Mouse (Mus musculus) urinary bladder, postnatal 36 days (tissue): ENCODE measurements at regions not wholly inside any gene's neighbourhood (a gene's known extent, or its start where the extent isn't known, plus 50 kb on each side); places are given as distances from the start of the nearest gene placed in this dataset.
A peak's percentile ranks its signal among the peaks of the same experiment; 100 is the strongest.

ENCODE experiments used
- DNase-seq, 2 experiments: peaks; one replicate each; pipeline ENCODE4 v3.0.0; 2022; ENCODE audit warnings: low spot score in 2 of 2, mixed read lengths in 1 of 2

GRCm38 (mm10) chr3:142948771-142949170 is 67.0 kb upstream of the Pkn2 start:
- peak; percentile 45 to 59 for DNase-seq

DNA sequence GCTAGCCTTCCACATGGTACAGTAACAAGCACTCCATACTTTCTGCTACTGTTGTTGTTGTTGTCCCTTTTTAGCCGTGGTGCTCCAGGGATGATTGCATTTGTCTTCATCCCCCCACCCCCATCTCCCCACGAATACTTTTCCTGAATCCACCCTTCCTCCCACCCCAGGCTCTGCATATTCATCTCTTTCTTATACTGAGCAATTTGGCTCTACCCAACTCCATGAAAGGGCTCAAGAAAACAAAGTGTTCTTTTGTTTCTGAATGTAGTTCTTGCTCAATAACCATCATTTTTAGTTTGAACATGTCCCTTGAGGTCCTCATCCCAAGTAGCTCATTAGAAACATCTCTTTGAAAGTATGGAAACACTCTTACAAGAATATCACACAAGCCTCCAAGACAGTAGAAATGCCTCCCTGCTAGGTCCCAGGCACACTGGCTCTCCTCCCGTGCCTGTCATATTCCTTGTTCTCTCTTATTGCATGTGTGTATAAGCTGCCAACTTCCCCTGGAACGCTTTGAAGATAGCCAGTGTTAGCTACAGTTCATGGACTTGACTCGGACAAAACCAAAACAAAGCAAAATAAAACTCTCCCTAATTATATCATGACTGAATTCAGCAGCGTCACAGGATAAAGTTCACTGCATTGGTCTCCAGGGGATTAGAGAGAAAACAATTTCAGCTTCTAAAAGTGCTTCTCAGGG is 59.7 kb upstream of the Pkn2 start:
- peak in 1 of 2 experiments; percentile 54 for DNase-seq

DNA sequence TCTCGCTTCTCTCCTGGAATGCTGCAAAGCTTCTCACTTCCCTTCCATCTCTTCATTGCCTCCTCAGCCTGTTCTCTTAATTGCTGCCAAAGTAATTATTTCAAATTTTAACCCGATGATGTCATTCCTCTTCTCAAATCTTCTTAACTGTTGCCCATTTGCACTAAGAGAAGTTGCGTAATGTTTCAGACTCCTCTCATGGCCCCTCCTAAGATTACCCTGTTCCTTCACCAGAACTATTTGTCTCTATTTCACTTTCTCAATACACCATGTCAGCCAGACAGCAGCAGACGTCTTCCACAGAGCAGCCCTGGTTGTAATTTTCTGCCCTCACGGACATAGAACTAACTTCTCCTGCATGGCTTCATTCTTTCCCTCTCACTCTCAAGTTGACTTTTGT is 59.1 kb upstream of the Pkn2 start:
- DNase-seq: no peak

- no peak for DNase-seq
Observed at GRCm38 (mm10) chr3:142939773-142940172, 58.0 kb upstream of the Pkn2 start.

GRCm38 (mm10) chr3:142935949-142936348 is 54.1 kb upstream of the Pkn2 start:
- no peak for DNase-seq

GRCm38 (mm10) chr3:142934326-142934725 is 52.5 kb upstream of the Pkn2 start:
- DNase-seq: no peak

DNA sequence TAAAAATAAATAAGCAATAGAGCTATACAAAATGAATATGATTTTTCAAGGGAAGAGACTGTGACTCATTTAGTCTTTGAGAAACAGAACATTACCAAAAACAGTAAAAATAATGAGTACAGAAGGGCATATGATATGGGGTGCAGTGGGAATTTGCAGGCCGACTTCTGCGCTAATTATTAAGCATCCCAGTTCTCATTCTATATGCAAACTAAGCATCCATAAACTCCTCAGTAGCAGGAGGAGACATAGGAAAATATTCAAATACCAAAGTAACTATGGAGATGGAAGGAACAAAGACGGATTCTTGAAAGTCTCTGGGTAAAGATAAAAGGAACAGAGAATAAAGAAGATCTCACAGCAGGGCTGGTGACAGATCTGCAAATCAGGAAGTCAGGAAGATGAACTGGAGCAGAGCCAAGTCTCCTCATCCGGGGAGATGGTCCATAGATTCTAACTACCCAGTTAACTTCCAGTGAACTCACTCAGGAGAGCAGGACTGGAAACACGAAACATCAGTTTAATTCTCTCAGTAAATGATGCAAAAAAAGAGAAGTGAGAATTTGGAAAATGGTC is 52.0 kb upstream of the Pkn2 start:
- no peak for DNase-seq
